Mouse (Mus musculus) heart, adult 2 months (tissue): ENCODE results near the gene BC051665. TPM values are rescaled to one million over a fixed set of nuclear protein-coding genes. Genes with fewer than 3 reads are reported as not detected.

Source experiments
- DNase-seq, 2 experiments: peaks; one replicate each; pipeline ENCODE4 v3.0.0; 2021
- H3K27ac ChIP-seq: fragments of 200-600 bp; 2 replicates; pipeline ENCODE4 v1.8.1; 2022
- H3K27me3 ChIP-seq: fragments of 200-500 bp; 2 replicates; pipeline ENCODE4 v1.6.1; 2012; ENCODE audit warnings: mild to moderate bottlenecking, low read length, inconsistent platforms, mixed read lengths; ENCODE audit not compliant: control insufficient read depth, insufficient read depth
- H3K36me3 ChIP-seq: fragments of 200-500 bp; 2 replicates; pipeline ENCODE4 v1.6.1; 2012; ENCODE audit warnings: low read length, inconsistent platforms; ENCODE audit not compliant: control insufficient read depth, insufficient read depth
- H3K4me1 ChIP-seq: fragments of 200-500 bp; 2 replicates; pipeline ENCODE4 v1.6.1; 2011; ENCODE audit warnings: low read length; ENCODE audit not compliant: control insufficient read depth, insufficient read depth
- H3K4me3 ChIP-seq: fragments of 200-600 bp; 2 replicates; pipeline ENCODE4 v1.8.1; 2022
- H3K79me2 ChIP-seq: fragments of 200-500 bp; replicated peaks from 2 replicates; pipeline ENCODE4 v1.6.1; 2012; ENCODE audit warnings: mild to moderate bottlenecking, inconsistent platforms, low read length, moderate library complexity, mixed read lengths; ENCODE audit not compliant: control insufficient read depth, insufficient read depth
- H3K9ac ChIP-seq: fragments of 200-500 bp; 2 replicates; pipeline ENCODE4 v1.6.1; 2012; ENCODE audit warnings: low read depth, mild to moderate bottlenecking, control low read depth, inconsistent platforms, low read length, mixed read lengths
- CTCF ChIP-seq: fragments of 200-600 bp; IDR thresholded peaks from 2 replicates; pipeline ENCODE4 v1.8.1; 2022; ENCODE audit warnings: antibody characterized with exemption, mild to moderate bottlenecking, moderate library complexity
- EP300 ChIP-seq: fragments of 200-500 bp; IDR thresholded peaks from 2 replicates; pipeline ENCODE4 v1.6.1; 2011; ENCODE audit warnings: low read depth, low read length, control low read depth; ENCODE audit not compliant: insufficient read depth
- POLR2A ChIP-seq: fragments of 200-500 bp; IDR thresholded peaks from 2 replicates; pipeline ENCODE4 v1.6.1; 2011; ENCODE audit warnings: mild to moderate bottlenecking, low read depth, low read length, control low read depth; ENCODE audit not compliant: insufficient read depth
- WGBS: fragments of 180-500 bp; shearing (Covaris S2); methylation state at CpG from one replicate; pipeline ENCODE4 v1.1.7; 2018; 5-methylcytosine and 5-hydroxymethylcytosine counted together
- intact Hi-C: fragments of 180-260 bp; cut with DNase I; formaldehyde crosslinking; loops from one replicate; pipeline ENCODE4 v1.15.1; 2025
- polyA plus RNA-seq: library from polyadenylated mRNA; depleted of rRNA; stranded (reverse); fragments of >200 nt; gene quantifications from 2 replicates; pipeline ENCODE4 v1.2.3, GENCODE M21; 2012
- total RNA-seq, 2 experiments: library from RNA; stranded (reverse); gene quantifications; 2 replicates each; pipeline ENCODE4 v1.2.3; 2021

Gene BC051665
- total and polyA plus RNA-seq, 3 experiments: not detected

- no peak for TF ChIP-seq POLR2A
- TF ChIP-seq EP300: no peak
- TF ChIP-seq CTCF: no peak
- Histone ChIP-seq H3K27ac (no peak overlapping the region), H3K36me3 (no peaks in the 10 kb centered on the region), H3K27me3 (no peaks in the 10 kb centered on the region), H3K79me2 (no peaks in the 10 kb centered on the region), H3K9ac (no peak overlapping the region), H3K4me3 (no peak overlapping the region), H3K4me1 (no peaks in the 10 kb centered on the region)
- 86% methylated on average over 12 of the region's 12 CpGs for WGBS
- intact Hi-C loops: no loop called here
- DNase-seq: no peak
These were observed 25.8 kb downstream of the BC051665 start for GRCm38 (mm10) chr13:60760392-60760791.

DNA sequence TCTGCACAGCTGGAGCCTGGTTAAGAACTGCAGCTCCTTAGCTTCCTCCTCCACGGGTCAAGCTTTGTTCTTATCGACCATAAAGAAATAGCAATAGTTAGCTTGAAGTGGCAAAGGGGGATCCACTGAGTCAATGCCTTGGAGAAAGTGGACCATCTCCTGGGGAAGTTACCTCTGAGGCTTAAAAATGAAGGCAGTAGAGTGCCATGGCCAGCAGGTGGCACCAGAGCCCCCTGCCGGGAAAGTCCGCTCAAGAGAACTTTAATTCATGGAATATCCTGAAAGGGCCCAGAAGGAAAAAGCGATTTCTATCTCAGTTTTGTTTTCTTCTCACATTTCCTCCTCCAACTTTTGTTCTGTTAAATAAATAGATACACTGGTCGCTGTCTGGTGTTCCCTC, 27.0 kb downstream of the BC051665 start:
- Histone ChIP-seq H3K27ac (no peak overlapping the region), H3K27me3 (no peaks in the 10 kb centered on the region), H3K9ac (no peak overlapping the region), H3K79me2 (no peaks in the 10 kb centered on the region), H3K4me3 (no peak overlapping the region), H3K4me1 (no peaks in the 10 kb centered on the region), H3K36me3 (no peaks in the 10 kb centered on the region)
- intact Hi-C loops: loop anchor here (1.0 to 5.0 kb wide), 2 partner anchors 60 to 483 kb away; no protein-coding TSS in a partner anchor
- 13% methylated on average over 6 of the region's 6 CpGs for WGBS
- DNase-seq: peak; percentile 36 to 64
- TF ChIP-seq POLR2A (no peak), CTCF (peak; percentile 98)

DNA sequence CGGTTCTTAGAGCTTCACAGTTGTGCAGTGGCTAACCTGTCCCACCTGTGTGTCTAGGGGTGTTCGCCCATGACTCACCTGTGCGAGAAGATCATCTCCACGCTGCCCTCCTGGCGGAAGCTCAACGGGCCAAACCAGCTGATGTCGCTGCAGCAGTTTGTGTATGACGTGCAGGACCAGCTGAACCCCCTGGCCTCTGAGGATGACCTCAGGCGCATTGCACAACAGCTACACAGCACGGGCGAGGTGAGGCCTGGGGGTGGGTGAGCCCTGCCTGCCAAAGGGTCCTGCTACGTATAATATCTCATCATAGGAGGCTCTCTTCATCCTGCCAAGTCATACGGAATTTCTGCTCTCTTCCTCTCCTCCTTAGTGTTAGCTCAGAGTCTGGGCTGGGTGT, 28.9 kb downstream of the BC051665 start:
- Histone ChIP-seq H3K4me1 (no peaks in the 10 kb centered on the region), H3K36me3 (no peaks in the 10 kb centered on the region), H3K4me3 (no peak overlapping the region), H3K27me3 (no peaks in the 10 kb centered on the region), H3K79me2 (no peaks in the 10 kb centered on the region), H3K27ac (no peak overlapping the region), H3K9ac (no peak overlapping the region)
- TF ChIP-seq CTCF (no peak), POLR2A (no peak), EP300 (no peak)
- WGBS: 81% methylated on average over 13 of the region's 13 CpGs
- DNase-seq: no peak
- intact Hi-C loops: loop anchor here (5.0 kb wide), 1 partner anchor 485 kb away; no protein-coding TSS in a partner anchor

GRCm38 (mm10) chr13:60755251-60755650, 30.9 kb downstream of the BC051665 start:
- no peak overlapping the region for H3K9ac ChIP-seq
- no peak overlapping the region for H3K27ac ChIP-seq
- no peak overlapping the region for H3K4me3 ChIP-seq
- intact Hi-C loops: loop anchor here (5.0 kb wide), 1 partner anchor 487 kb away; no protein-coding TSS in a partner anchor
- 75% methylated on average over 2 of the region's 2 CpGs for WGBS
- H3K4me1 ChIP-seq: peaks cover 2% of the 10 kb centered on the region; the same call in 1 of the 2 replicates
- no peaks in the 10 kb centered on the region for H3K36me3 ChIP-seq
- H3K79me2 ChIP-seq: no peaks in the 10 kb centered on the region
- TF ChIP-seq POLR2A (no peak), CTCF (no peak), EP300 (no peak)
- no peak for DNase-seq
- H3K27me3 ChIP-seq: no peaks in the 10 kb centered on the region

GRCm38 (mm10) chr13:60753216-60753615, 32.9 kb downstream of the BC051665 start:
- H3K79me2 ChIP-seq: no peaks in the 10 kb centered on the region
- no peak overlapping the region for H3K4me3 ChIP-seq
- peaks cover 2% of the 10 kb centered on the region; the same call in 1 of the 2 replicates for H3K4me1 ChIP-seq
- no peak overlapping the region for H3K27ac ChIP-seq
- intact Hi-C loops: no loop called here
- no peak overlapping the region for H3K9ac ChIP-seq
- H3K27me3 ChIP-seq: no peaks in the 10 kb centered on the region
- DNase-seq: no peak
- no peaks in the 10 kb centered on the region for H3K36me3 ChIP-seq
- 97% methylated on average over 6 of the region's 6 CpGs for WGBS
- TF ChIP-seq CTCF (no peak), POLR2A (no peak), EP300 (no peak)

DNA sequence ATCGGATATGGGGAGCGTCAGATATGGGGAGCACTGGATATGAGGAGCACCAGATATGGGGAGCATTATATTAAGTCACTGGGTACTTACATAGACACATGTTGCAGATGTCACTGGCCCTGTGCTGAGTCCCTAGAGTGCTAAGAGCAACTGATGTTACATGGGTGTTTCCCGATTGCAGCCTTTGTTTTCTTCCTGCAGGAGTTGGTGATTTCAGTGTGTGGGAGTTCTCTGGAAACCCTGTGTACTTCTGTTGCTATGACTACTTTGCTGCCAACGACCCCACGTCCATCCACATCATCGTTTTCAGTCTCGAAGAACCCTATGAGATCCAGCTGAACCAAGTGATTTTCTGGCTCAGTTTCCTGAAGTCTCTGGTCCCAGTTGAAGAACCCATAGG, 35.2 kb downstream of the BC051665 start:
- intact Hi-C loops: no loop called here
- 68% methylated on average over 7 of the region's 7 CpGs for WGBS
- no peak overlapping the region for H3K9ac ChIP-seq
- no peaks in the 10 kb centered on the region for H3K27me3 ChIP-seq
- H3K79me2 ChIP-seq: no peaks in the 10 kb centered on the region
- no peak overlapping the region for H3K27ac ChIP-seq
- TF ChIP-seq CTCF (no peak), EP300 (no peak), POLR2A (no peak)
- H3K4me1 ChIP-seq: peaks cover 2% of the 10 kb centered on the region; the same call in 1 of the 2 replicates
- DNase-seq: no peak
- H3K36me3 ChIP-seq: no peaks in the 10 kb centered on the region
- no peak overlapping the region for H3K4me3 ChIP-seq
